Mouse (Mus musculus): ENCODE results near the gene Zfp563. TPM values are rescaled to one million over a fixed set of nuclear protein-coding genes. Genes with fewer than 3 reads are reported as not detected.
A peak's percentile ranks its signal among the peaks of the same experiment; 100 is the strongest.

Zfp563 gene
- polyA plus RNA-seq (2012; fragmentation: generic; extraction: Trizol): 1.4 TPM

GRCm38 (mm10) chr17:33089220-33089949 lies at the start of gene Zfp563:
Gene Zfp563 (plus strand): TSS chr17:33089310.
- Histone ChIP-seq H3ac (ENCODE audit: control insufficient read depth, insufficient read length) (no peak within 1 kb of the TSS), H3K79me2 (ENCODE audit: control insufficient read depth, insufficient read depth) (peaks cover 17% of the 10 kb centered on the region), H3K4me2 (ENCODE audit: low read depth) (peak within 1 kb of the TSS; percentile 84), H3K36me3 (ENCODE audit: control insufficient read depth, insufficient read depth) (no peaks in the 10 kb centered on the region), H3K4me3 (peak within 1 kb of the TSS; percentile 46), H3K27me3 (ENCODE audit: control insufficient read depth, insufficient read depth, insufficient read length) (no peaks in the 10 kb centered on the region)
- TF ChIP-seq SRF (IDR thresholded peaks at IDR 0.05; ENCODE audit: control insufficient read depth, insufficient read length, low read depth) (no peak), POLR2AphosphoS2 (IDR thresholded peaks at IDR 0.05; ENCODE audit: insufficient read length, low read depth) (no peak), TCF12 (IDR thresholded peaks at IDR 0.05; ENCODE audit: insufficient read depth, poor library complexity, severe bottlenecking) (no peak), TCF3 (IDR thresholded peaks at IDR 0.05; ENCODE audit: insufficient read length, low read depth) (no peak), REST (IDR thresholded peaks at IDR 0.05; ENCODE audit: insufficient read depth, insufficient read length) (no peak), MAX (IDR thresholded peaks at IDR 0.05; ENCODE audit: low read depth) (no peak), MYOD1 (IDR thresholded peaks at IDR 0.05; ENCODE audit: control insufficient read depth in 1 of 3, insufficient read length in 2 of 3, low read depth in 2 of 3) (no peak), USF1 (IDR thresholded peaks at IDR 0.05; ENCODE audit: low read depth) (peak; percentile 60), E2F4 (IDR thresholded peaks at IDR 0.05; ENCODE audit: insufficient read depth) (no peak), POLR2A (IDR thresholded peaks at IDR 0.05; ENCODE audit: insufficient read length, low read depth) (peak; percentile 49), MYOG (IDR thresholded peaks at IDR 0.05; ENCODE audit: control insufficient read depth in 1 of 3, insufficient read depth in 1 of 3, insufficient read length in 2 of 3, low read depth in 2 of 3) (peak in 1 of 3 experiments; percentile 8)

- no peaks in the 10 kb centered on the region for H3K79me2 ChIP-seq (ENCODE audit: control insufficient read depth, insufficient read depth)
- no peak overlapping the region for H3K4me3 ChIP-seq
- H3K36me3 ChIP-seq (ENCODE audit: control insufficient read depth, insufficient read depth): no peaks in the 10 kb centered on the region
- H3ac ChIP-seq (ENCODE audit: control insufficient read depth, insufficient read length): no peak overlapping the region
- H3K4me2 ChIP-seq (ENCODE audit: low read depth): no peak overlapping the region
- H3K27me3 ChIP-seq (ENCODE audit: control insufficient read depth, insufficient read depth, insufficient read length): peaks cover 7% of the 10 kb centered on the region
- no peak for TF ChIP-seq CEBPB (IDR thresholded peaks at IDR 0.05; ENCODE audit: insufficient read depth, poor library complexity, severe bottlenecking)
- TF ChIP-seq POLR2AphosphoS2 (IDR thresholded peaks at IDR 0.05; ENCODE audit: insufficient read length, low read depth): no peak
- TF ChIP-seq TCF3 (IDR thresholded peaks at IDR 0.05; ENCODE audit: insufficient read length, low read depth): no peak
- no peak for TF ChIP-seq REST (IDR thresholded peaks at IDR 0.05; ENCODE audit: insufficient read depth, insufficient read length)
- TF ChIP-seq MYOG (IDR thresholded peaks at IDR 0.05; ENCODE audit: control insufficient read depth in 1 of 3, insufficient read depth in 1 of 3, insufficient read length in 2 of 3, low read depth in 2 of 3): no peak
- TF ChIP-seq TCF12 (IDR thresholded peaks at IDR 0.05; ENCODE audit: insufficient read depth, poor library complexity, severe bottlenecking): no peak
- TF ChIP-seq USF1 (IDR thresholded peaks at IDR 0.05; ENCODE audit: low read depth): no peak
- TF ChIP-seq MAX (IDR thresholded peaks at IDR 0.05; ENCODE audit: low read depth): no peak
- TF ChIP-seq E2F4 (IDR thresholded peaks at IDR 0.05; ENCODE audit: insufficient read depth): no peak
- no peak for TF ChIP-seq MYOD1 (IDR thresholded peaks at IDR 0.05; ENCODE audit: control insufficient read depth in 1 of 3, insufficient read length in 2 of 3, low read depth in 2 of 3)
- no peak for TF ChIP-seq SRF (IDR thresholded peaks at IDR 0.05; ENCODE audit: control insufficient read depth, insufficient read length, low read depth)
- no peak for TF ChIP-seq POLR2A (IDR thresholded peaks at IDR 0.05; ENCODE audit: insufficient read length, low read depth)
Measured at GRCm38 (mm10) chr17:33058791-33059190, 30.3 kb upstream of the Zfp563 start.

GRCm38 (mm10) chr17:33063001-33063400 lies 26.1 kb upstream of the Zfp563 start:
- Histone ChIP-seq H3ac (ENCODE audit: control insufficient read depth, insufficient read length) (no peak overlapping the region), H3K36me3 (ENCODE audit: control insufficient read depth, insufficient read depth) (no peaks in the 10 kb centered on the region), H3K4me3 (no peak overlapping the region), H3K4me2 (ENCODE audit: low read depth) (no peak overlapping the region), H3K27me3 (ENCODE audit: control insufficient read depth, insufficient read depth, insufficient read length) (peaks cover 7% of the 10 kb centered on the region), H3K79me2 (ENCODE audit: control insufficient read depth, insufficient read depth) (no peaks in the 10 kb centered on the region)
- no peak for TF ChIP-seq SRF (IDR thresholded peaks at IDR 0.05; ENCODE audit: control insufficient read depth, insufficient read length, low read depth)
- TF ChIP-seq CEBPB (IDR thresholded peaks at IDR 0.05; ENCODE audit: insufficient read depth, poor library complexity, severe bottlenecking): no peak
- no peak for TF ChIP-seq MYOG (IDR thresholded peaks at IDR 0.05; ENCODE audit: control insufficient read depth in 1 of 3, insufficient read depth in 1 of 3, insufficient read length in 2 of 3, low read depth in 2 of 3)
- TF ChIP-seq USF1 (IDR thresholded peaks at IDR 0.05; ENCODE audit: low read depth): no peak
- no peak for TF ChIP-seq MYOD1 (IDR thresholded peaks at IDR 0.05; ENCODE audit: control insufficient read depth in 1 of 3, insufficient read length in 2 of 3, low read depth in 2 of 3)
- TF ChIP-seq TCF12 (IDR thresholded peaks at IDR 0.05; ENCODE audit: insufficient read depth, poor library complexity, severe bottlenecking): no peak
- no peak for TF ChIP-seq TCF3 (IDR thresholded peaks at IDR 0.05; ENCODE audit: insufficient read length, low read depth)
- no peak for TF ChIP-seq POLR2A (IDR thresholded peaks at IDR 0.05; ENCODE audit: insufficient read length, low read depth)
- TF ChIP-seq E2F4 (IDR thresholded peaks at IDR 0.05; ENCODE audit: insufficient read depth): no peak
- no peak for TF ChIP-seq POLR2AphosphoS2 (IDR thresholded peaks at IDR 0.05; ENCODE audit: insufficient read length, low read depth)
- no peak for TF ChIP-seq MAX (IDR thresholded peaks at IDR 0.05; ENCODE audit: low read depth)
- TF ChIP-seq REST (IDR thresholded peaks at IDR 0.05; ENCODE audit: insufficient read depth, insufficient read length): no peak

- H3K36me3 ChIP-seq (ENCODE audit: control insufficient read depth, insufficient read depth): no peaks in the 10 kb centered on the region
- no peak within 1 kb of the TSS for H3K4me2 ChIP-seq (ENCODE audit: low read depth)
- no peaks in the 10 kb centered on the region for H3K79me2 ChIP-seq (ENCODE audit: control insufficient read depth, insufficient read depth)
- no peak for TF ChIP-seq REST (IDR thresholded peaks at IDR 0.05; ENCODE audit: insufficient read depth, insufficient read length)
- H3K27me3 ChIP-seq (ENCODE audit: control insufficient read depth, insufficient read depth, insufficient read length): no peaks in the 10 kb centered on the region
- H3K4me3 ChIP-seq: no peak within 1 kb of the TSS
- H3ac ChIP-seq (ENCODE audit: control insufficient read depth, insufficient read length): no peak within 1 kb of the TSS
Measured at GRCm38 (mm10) chr17:33067958-33068357, 21.2 kb upstream of the Zfp563 start, which contains the start of gene 4921501E09Rik. Gene 4921501E09Rik (minus strand): TSS chr17:33068058.

Data from myocyte (in vitro differentiated cells).